Mouse (Mus musculus) layer of hippocampus, postnatal 25 days (tissue): ENCODE results near the gene Tcaf1. TPM values are rescaled to one million over a fixed set of nuclear protein-coding genes. Genes with fewer than 3 reads are reported as not detected.
A peak's percentile ranks its signal among the peaks of the same experiment; 100 is the strongest.

Experiments
- DNase-seq, 2 experiments: peaks; one replicate each; pipeline ENCODE4 v3.0.0; 2022; ENCODE audit warnings: mixed read lengths in 2 of 2, low spot score in 1 of 2; ENCODE audit errors: extremely low spot score in 1 of 2
- total RNA-seq, 2 experiments: library from RNA; stranded (reverse); gene quantifications; 2 replicates each; pipeline ENCODE4 v1.2.3; 2021

The Tcaf1 gene
- total RNA-seq: 100 to 1,000 TPM; 207 to 217 TPM

DNA sequence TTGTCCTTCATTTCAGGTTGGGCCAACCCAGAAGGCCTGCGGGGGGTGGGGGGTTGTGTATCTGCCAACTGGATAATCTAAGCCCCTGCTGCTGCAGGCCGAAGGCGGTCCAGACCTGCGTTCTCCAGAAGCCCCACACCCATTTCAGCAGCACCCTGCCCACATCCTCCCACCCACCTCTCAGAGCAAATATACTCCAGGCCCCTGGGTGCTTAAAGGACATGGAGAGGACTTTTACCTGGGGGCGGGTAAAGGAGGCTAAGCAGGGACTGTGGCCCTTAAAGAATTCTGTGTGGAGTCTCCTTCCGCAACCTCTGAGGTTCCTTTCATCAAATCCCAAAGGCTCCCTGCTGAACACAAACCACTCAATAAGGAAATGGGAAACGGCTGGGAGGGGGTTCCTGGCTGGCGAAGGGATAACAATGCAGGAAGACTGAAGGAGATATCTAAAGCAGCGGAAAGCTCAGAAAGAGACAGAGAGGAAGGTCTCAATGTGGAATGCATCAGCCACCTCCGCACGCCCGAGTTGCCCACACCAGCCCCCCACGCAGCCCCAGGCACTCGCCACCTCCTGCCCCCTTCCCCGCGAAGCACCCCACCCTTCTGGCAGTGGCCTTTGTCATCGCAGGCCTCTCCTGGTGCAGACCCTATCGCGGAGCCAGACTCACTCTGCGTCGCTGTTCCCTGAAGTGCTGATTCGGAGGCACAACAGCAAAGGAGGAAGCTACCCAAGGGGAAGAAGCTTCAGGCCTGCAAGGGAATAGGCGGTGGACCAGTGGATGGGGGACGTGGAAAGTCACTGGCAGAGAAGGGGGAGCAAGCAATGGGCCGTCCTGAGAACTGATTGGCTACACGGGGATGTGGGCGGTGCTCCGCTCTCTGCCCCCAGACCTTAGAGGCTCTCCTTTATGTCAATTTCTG, at the start of gene Tcaf1:
Tcaf1 (minus strand) TSS at position 798 of the 921 bp plus-strand sequence.
- peak; percentile 67 to 77 for DNase-seq

- no peak for DNase-seq
Measured at GRCm38 (mm10) chr6:42756104-42756503, 46.2 kb upstream of the Tcaf1 start, which contains the start of gene Olfr38. TSS of gene Olfr38 (plus strand) at chr6:42756404.

DNA sequence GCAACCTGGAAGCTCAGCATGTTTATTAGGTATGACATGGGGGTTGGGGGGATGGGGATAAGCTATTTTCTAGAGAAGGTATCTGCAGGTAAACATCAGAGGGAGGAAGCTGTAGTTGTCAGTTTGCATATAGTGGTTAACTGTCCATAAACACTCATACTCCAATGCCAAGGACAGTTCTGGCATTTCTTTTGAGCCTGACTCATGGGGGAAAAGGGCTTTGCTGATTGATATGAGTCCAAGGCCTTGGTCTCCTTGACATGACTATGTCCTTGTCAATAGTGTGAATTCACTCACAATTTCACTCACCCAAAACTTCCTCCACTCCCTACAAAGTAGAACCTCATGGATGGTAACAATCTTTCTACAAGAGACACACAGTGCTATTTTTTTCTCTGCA, 38.0 kb upstream of the Tcaf1 start:
- no peak for DNase-seq

GRCm38 (mm10) chr6:42742303-42742702, 32.4 kb upstream of the Tcaf1 start:
- no peak for DNase-seq

DNA sequence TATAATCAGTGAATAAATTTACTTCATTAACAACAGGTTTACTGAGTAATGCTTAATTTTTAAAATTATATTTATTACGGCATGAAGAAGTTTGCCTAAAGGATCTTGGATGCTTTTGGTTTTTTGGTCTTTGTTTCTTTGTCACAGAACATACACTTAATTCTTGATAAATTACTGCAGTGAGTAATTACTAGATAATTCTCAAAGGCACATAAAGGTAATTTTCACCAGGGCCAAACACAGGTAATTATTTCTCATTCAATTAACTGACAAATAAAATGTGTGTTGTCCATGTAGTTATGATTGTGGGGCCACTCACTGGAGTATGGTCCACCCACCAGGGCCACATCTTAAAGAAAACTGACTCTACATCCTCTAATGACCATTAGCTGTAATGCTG, 29.2 kb upstream of the Tcaf1 start, which contains the start of gene Olfr453:
Olfr453 (plus strand) TSS at position 301 of the 400 bp plus-strand sequence.
- no peak for DNase-seq

DNA sequence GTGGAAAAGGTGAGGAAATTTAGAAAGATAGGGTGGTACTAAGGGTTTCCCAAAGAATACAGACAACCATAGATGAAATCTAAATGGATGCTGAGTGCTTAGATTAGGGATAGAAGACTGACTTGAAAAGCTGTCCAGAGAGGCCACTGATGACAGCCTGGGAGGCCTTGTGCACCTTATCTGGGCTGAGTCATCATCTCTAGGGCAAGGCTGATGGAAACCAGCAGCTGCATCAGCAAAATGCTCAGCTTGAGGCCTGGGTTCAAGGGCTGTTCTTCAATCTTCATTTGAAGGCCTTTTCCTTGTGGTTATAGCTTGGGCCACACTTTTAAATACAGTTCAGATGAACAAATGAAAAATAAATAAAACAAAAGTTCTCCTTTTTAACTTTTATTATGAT, 8.1 kb upstream of the Tcaf1 start:
- DNase-seq: no peak

DNA sequence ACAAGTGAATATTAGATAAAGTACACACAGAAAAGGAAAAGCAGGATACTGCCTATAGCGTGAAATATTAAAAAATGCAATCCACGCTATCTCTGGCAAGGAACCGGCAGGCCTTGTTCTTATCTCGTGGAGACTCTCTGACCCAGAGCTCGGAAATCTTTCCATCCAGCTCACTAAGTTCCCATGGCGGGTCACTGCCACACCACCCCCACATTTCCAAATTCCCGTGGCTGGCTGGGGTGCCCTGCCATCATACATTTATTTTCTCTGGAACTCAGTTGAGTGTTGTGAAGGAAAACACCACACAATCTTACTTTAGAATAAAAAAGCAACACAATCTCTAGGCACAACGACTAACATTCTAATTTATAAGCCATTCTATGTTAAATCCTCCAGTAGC, 4.8 kb upstream of the Tcaf1 start:
- DNase-seq: no peak

DNA sequence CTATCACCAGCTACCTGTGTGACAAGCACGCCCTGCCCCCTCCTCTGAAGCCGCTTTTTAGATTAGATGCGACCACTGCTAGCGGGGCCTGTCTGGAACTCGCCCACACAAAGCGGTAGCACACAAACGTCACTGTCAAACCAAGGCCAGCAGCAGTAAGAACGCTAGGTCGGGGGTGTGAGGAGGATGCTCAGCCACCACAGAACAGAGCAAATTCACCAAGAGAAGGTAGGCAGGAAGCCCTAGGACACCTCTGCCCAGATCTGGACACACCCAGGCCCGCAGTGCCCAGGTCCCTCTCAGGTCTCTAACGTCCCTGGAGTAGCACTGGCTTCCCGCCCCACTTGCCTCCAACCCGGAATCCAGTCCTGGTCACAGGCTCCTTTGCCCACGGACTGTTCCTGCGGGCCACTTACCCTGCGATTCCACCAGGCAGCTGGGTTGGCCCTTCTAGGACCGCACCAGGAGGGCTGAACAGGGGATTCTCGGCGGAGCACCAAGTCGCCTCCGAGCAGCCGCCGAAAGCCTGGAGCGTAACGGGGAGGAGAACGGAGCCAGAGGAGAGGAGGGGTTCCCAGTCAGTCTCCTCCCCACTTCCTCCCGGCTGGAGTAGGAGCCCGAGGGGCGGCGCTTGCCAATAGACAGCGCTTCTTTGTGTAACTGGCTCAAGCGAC, 17.2 kb downstream of the Tcaf1 start:
- peak; percentile 69 to 70 for DNase-seq

DNA sequence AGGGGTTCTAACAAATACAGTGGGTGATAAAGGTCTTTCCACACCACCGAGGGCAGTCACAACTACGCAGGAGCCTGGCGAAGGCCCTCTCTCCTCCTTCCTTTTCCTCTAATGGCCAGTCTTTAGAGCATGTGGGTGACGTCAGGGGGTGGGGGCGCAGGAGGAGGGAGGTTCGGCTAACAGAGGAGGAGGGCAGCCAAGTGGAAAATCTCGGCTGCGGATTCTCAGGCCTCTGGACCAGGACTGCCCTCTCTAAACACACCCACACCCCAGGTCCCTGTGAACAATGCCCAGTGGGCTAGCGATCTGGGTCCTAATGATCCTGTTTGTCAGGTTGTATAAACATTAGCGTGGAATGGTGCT, 17.8 kb downstream of the Tcaf1 start:
- peak; percentile 49 to 55 for DNase-seq

GRCm38 (mm10) chr6:42689761-42690160, 20.1 kb downstream of the Tcaf1 start:
- DNase-seq: no peak

DNA sequence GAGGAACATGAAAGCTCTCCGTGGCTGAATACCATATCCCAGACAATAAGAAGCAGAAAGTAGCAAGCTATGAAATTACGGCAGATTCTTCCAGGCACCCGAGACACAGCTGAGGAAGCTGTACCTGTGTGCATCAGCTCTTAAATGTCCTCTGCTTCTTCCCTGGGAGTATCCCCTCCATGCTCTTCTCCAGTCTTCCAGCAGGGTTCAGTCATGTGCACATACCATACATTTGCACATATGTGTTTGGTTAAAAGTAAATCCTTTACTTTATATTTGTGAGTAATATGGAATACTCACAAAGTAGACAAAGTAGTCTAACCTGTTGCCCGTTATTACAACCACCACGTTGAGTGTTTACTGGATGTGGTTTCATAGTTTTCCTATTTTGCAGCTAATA, 22.0 kb downstream of the Tcaf1 start:
- no peak for DNase-seq

DNA sequence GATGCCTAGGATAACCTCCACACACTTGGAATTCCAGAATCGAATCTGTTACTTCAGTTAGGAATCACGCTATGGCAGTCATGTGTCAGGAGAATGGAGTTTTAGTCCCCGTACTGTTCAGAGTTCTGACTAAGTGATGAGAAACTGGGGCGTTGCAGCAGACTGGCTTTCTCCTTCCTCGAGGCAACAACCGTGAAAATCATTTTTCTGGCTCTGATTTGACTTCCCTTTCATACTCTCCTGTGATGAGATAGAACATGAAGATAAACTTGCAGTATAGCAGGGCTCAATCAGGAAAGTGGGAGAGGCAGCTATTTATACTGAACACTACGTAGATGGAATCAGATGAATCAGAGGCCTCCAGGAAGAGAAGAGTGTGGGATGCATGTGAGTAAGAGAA, 29.8 kb downstream of the Tcaf1 start:
- no peak for DNase-seq

DNA sequence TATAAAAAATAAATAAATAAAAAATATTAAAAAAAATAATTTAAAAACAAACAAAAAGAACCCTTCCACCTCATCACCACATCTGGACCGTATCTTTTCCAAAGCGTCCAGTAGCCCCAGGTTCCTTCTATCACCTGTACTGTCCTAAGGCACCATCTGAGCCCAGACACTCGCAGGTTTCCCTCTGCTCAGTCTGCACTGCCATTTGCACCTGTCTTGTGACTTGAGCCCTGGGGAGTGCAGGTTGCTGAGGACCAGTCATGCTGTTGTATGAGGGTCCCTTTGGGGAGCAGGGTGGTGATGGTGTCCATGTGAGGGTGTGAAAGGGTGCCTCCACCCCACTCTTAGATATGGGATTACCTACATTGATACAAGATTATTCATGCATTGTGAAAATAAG, 33.9 kb downstream of the Tcaf1 start:
- DNase-seq: no peak

GRCm38 (mm10) chr6:42671767-42672166, 38.1 kb downstream of the Tcaf1 start:
- DNase-seq: no peak

DNA sequence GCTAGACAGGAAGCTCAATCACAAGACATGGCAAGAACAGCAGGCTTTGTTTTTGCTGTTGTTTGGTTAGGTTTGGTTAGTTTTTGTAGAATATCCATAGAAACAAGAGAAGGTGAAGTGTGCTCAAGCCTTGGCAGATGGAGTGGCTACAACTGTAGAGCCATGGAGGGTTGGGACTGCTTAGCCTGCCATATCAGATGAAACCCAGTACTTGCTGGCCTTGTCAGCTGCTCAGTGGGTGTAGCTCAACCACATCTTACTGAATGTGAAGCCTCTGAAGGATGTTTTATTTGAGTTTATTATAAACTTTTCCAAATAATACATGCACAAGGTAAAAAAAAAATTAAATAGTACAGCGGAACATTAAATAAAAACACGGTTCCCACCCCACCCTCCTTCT, 42.2 kb downstream of the Tcaf1 start:
- DNase-seq: no peak

DNA sequence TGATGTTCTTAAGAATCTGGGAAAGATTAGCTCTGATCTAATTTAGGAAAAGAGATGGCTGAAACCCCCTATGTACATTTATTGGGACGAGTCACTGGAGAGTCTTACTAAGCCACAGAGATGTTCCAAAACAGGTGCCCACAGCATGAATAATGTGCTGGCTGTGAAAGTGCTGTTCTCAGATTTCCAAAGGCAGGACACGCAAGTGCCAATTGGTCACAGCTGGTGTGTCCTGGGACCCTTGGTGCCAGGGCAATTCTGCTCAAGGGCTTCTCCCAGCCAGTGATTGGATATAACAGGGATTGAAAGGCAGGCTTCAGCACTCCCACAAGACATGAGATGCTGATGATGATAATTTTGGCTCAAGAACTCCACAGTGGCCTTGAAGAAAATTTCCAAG, 48.1 kb downstream of the Tcaf1 start:
- no peak for DNase-seq

- peak; percentile 36 to 74 for DNase-seq
Measured at GRCm38 (mm10) chr6:42644912-42645549, 64.9 kb downstream of the Tcaf1 start, which contains the start of gene Tcaf2. TSS of gene Tcaf2 (minus strand) at chr6:42645254.

GRCm38 (mm10) chr6:42634393-42634792, 75.5 kb downstream of the Tcaf1 start:
- DNase-seq: no peak

DNA sequence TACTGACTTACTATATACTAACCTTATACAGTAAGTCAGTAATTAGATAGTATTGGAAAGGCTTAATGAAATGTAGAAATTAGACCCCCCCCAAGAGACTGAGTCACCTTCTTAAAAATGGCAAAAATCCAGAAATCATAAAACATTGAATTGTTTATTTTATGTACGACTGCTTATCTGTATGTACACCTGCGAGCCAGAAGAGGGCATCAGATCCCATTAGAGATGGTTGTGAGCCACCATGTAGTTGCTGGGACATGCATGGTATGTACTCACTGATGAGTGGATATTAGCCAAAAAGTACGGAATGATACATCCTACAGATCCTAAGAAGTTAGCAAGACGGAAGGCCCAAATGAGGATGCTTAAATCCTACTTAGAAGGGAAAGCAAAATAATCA, 78.5 kb downstream of the Tcaf1 start:
- no peak for DNase-seq
